In genomic region chr14:50997088-50997487, GRCm38 (mm10) we compare ENCODE assay signal across 18 mouse cellular contexts. TPM values are rescaled to one million over a fixed set of nuclear protein-coding genes. Genes with fewer than 3 reads are reported as not detected.
DNase-seq lines count a peak whose midpoint lies in the region; ATAC-seq and TF ChIP-seq lines count a peak whose summit lies in the region.
"Had no signal": no experiment of that assay in that cellular context is flagged by ENCODE, and none has a peak within 500 bp of the region (broad histone marks: within the 10 kb centered on the region; RNA-seq: fewer than 3 reads in every experiment).

No protein-coding gene starts in this region.

- H3K27ac ChIP-seq in heart, embryonic 16.5 days (ENCODE audit: low read length), result peak overlapping the region; percentile 72
- H3K27ac ChIP-seq in lung, embryonic 14.5 days (ENCODE audit: low read depth), result no peak overlapping the region
- H3K27ac ChIP-seq in bone marrow macrophage, adult 2 months (ENCODE audit: insufficient read depth, low read depth, low read length), result peak overlapping the region; percentile 83
- H3K27ac ChIP-seq in macrophage, result peak overlapping the region; percentile 69
- H3K27ac ChIP-seq: embryonic facial prominence, embryonic 12.5 days; forebrain, embryonic 10.5 days had no signal

- DNase-seq in heart, postnatal 36 days, result no peak
- DNase-seq in lung, embryonic 14.5 days, result peak; percentile 23
- no peak for DNase-seq in lung, adult 18-20 months
- DNase-seq in cerebellum, adult 9-11 months, result no peak
- no peak for DNase-seq in urinary bladder, postnatal 25 days (ENCODE audit: low spot score)
- DNase-seq: cerebellum, postnatal 10 days; kidney, postnatal 36 days; thymus, postnatal 4 days had no signal

- 0 out of 2 replicates have a peak, but pooled peaks cover 2% of the 10 kb centered on the region for H3K4me1 ChIP-seq in heart, embryonic 16.5 days (ENCODE audit: control insufficient read depth, insufficient read depth, low read length)
- H3K4me1 ChIP-seq in lung, embryonic 14.5 days (ENCODE audit: insufficient read depth), result no peaks in the 10 kb centered on the region
- H3K4me1 ChIP-seq in bone marrow macrophage, adult 2 months (ENCODE audit: control insufficient read depth, insufficient read depth, low read length), result peaks cover 15% of the 10 kb centered on the region
- H3K4me1 ChIP-seq: embryonic facial prominence, embryonic 12.5 days had no signal

- H3K4me2 ChIP-seq in heart, embryonic 16.5 days (ENCODE audit: low read depth, low read length), result no peak overlapping the region
- H3K4me2 ChIP-seq in lung, embryonic 14.5 days, result no peak overlapping the region
- H3K4me2 ChIP-seq: embryonic facial prominence, embryonic 12.5 days had no signal

- intact Hi-C loops in heart, postnatal 36 days (cut with DNase I), result no loop called here

- H3K4me3 ChIP-seq in heart, embryonic 16.5 days (ENCODE audit: low read length), result no peak overlapping the region
- H3K4me3 ChIP-seq in lung, embryonic 14.5 days (ENCODE audit: low read depth, low read length), result no peak overlapping the region
- H3K4me3 ChIP-seq in bone marrow macrophage, adult 2 months (ENCODE audit: insufficient read depth, low read length), result no peak overlapping the region
- no peak overlapping the region for H3K4me3 ChIP-seq in macrophage (ENCODE audit: inconsistent target)
- H3K4me3 ChIP-seq: embryonic facial prominence, embryonic 12.5 days; forebrain, embryonic 10.5 days had no signal

- H3K27me3 ChIP-seq in heart, embryonic 16.5 days (ENCODE audit: control insufficient read depth, insufficient read depth, low read length), result no peaks in the 10 kb centered on the region
- no peaks in the 10 kb centered on the region for H3K27me3 ChIP-seq in lung, embryonic 14.5 days (ENCODE audit: insufficient read depth, low read length)
- H3K27me3 ChIP-seq: embryonic facial prominence, embryonic 12.5 days had no signal

- TF ChIP-seq CTCF in lung, embryonic 14.5 days (IDR thresholded peaks at IDR 0.05; ENCODE audit: low read depth), result no peak
- no peak for TF ChIP-seq CTCF in bone marrow macrophage, adult 2 months (IDR thresholded peaks at IDR 0.05; ENCODE audit: low read depth, low read length)

- no peaks in the 10 kb centered on the region for H3K36me3 ChIP-seq in heart, embryonic 16.5 days (ENCODE audit: control insufficient read depth, insufficient read depth)
- H3K36me3 ChIP-seq in lung, embryonic 14.5 days (ENCODE audit: insufficient read depth), result no peaks in the 10 kb centered on the region
- no peaks in the 10 kb centered on the region for H3K36me3 ChIP-seq in macrophage (ENCODE audit: inconsistent target)
- H3K36me3 ChIP-seq: embryonic facial prominence, embryonic 12.5 days; forebrain, embryonic 10.5 days had no signal

- H3K9ac ChIP-seq in heart, embryonic 16.5 days (ENCODE audit: low read length), result no peak overlapping the region
- H3K9ac ChIP-seq in lung, embryonic 14.5 days, result no peak overlapping the region
- H3K9ac ChIP-seq: embryonic facial prominence, embryonic 12.5 days had no signal

- 52% methylated on average over 3 of the region's 3 CpGs for WGBS in heart, embryonic 16.5 days
- WGBS in lung, embryonic 14.5 days, result 67% methylated on average over 3 of the region's 3 CpGs
- WGBS in macrophage (ENCODE audit: missing documents), result 2% methylated on average over 3 of the region's 3 CpGs

- no peaks in the 10 kb centered on the region for H3K79me2 ChIP-seq in macrophage (ENCODE audit: inconsistent target)

- no peak; the same call in 1 of the 2 replicates for ATAC-seq in heart, embryonic 16.5 days (replicated peaks; ENCODE audit: extremely low read depth, insufficient read depth, low FRiP score)
- no peak for ATAC-seq in lung, embryonic 14.5 days (ENCODE audit: insufficient read depth)
- ATAC-seq: midbrain, embryonic 16.5 days had no signal

- no peaks in the 10 kb centered on the region for H3K9me3 ChIP-seq in heart, embryonic 16.5 days (replicated peaks; ENCODE audit: control insufficient read depth, low read length)
- no peaks in the 10 kb centered on the region for H3K9me3 ChIP-seq in lung, embryonic 14.5 days (ENCODE audit: low read depth, low read length)
- H3K9me3 ChIP-seq: embryonic facial prominence, embryonic 12.5 days; forebrain, embryonic 10.5 days had no signal

- TF ChIP-seq POLR2A in bone marrow macrophage, adult 2 months (IDR thresholded peaks at IDR 0.05; ENCODE audit: borderline replicate concordance, low read depth, low read length), result no peak

RNA-seq across cellular contexts. Expression of gene Rnase10, which starts 10.5 kb away (rescaled TPM):
- polyA plus RNA-seq in heart, embryonic 16.5 days (2015; fragmentation: Nextera tagmentation; extraction: Ambion mirVana), result 0.21 and 0.37 TPM in 2 replicates
- total RNA-seq in heart, postnatal 36 days (2021), result under 1 TPM; 0.22 to 0.25 TPM
- 0.45 TPM in 1 of 2 replicates, not detected in the other for polyA plus RNA-seq in lung, embryonic 14.5 days (2014; fragmentation: Nextera tagmentation; extraction: Ambion mirVana)
- not detected in 2 replicates for polyA plus RNA-seq in bone marrow macrophage, adult 2 months (2012; ENCODE audit: insufficient read depth, insufficient read length, missing spikeins)
- total RNA-seq in macrophage (2018; cell fraction: chromatin; rRNA removed), result under 1 TPM in 2 of 26 experiments, not detected in 24; 0.44 to 0.51 TPM
- total RNA-seq in macrophage (2018; cell fraction: cytosol; rRNA removed), result under 1 TPM in 10 of 26 experiments, not detected in 16; 0.08 to 0.50 (median 0.17) TPM
- 1 to 10 TPM in 1 of 26 experiments, under 1 TPM in 6, not detected in 19; 0.55 to 1.3 (median 0.83) TPM for total RNA-seq in macrophage (2018; cell fraction: nucleus; rRNA removed)
- polyA plus RNA-seq in macrophage (2018), result not detected in 3 replicates
- polyA plus RNA-seq: embryonic facial prominence, embryonic 12.5 days; forebrain, embryonic 10.5 days; midbrain, embryonic 16.5 days; stomach, embryonic 14.5 days had no signal

RNA-seq across cellular contexts. Expression of gene Pnp2, which starts 41.3 kb away (rescaled TPM):
- polyA plus RNA-seq in heart, embryonic 16.5 days (2015; fragmentation: Nextera tagmentation; extraction: Ambion mirVana), result 0.31 and 0.43 TPM in 2 replicates
- total RNA-seq in heart, postnatal 36 days (2021), result under 1 TPM; 0.22 to 0.65 TPM
- polyA plus RNA-seq in lung, embryonic 14.5 days (2014; fragmentation: Nextera tagmentation; extraction: Ambion mirVana), result 0.42 and 0.76 TPM in 2 replicates
- 1.7 and 4.5 TPM in 2 replicates for polyA plus RNA-seq in bone marrow macrophage, adult 2 months (2012; ENCODE audit: insufficient read depth, insufficient read length, missing spikeins)
- 10 to 100 TPM in 4 of 26 experiments, 1 to 10 TPM in 18, under 1 TPM in 1, not detected in 3; 0.82 to 12.5 (median 4.5) TPM for total RNA-seq in macrophage (2018; cell fraction: chromatin; rRNA removed)
- 10 to 100 TPM in 1 of 26 experiments, 1 to 10 TPM in 14, under 1 TPM in 11; 0.36 to 11.4 (median 4.0) TPM for total RNA-seq in macrophage (2018; cell fraction: cytosol; rRNA removed)
- 10 to 100 TPM in 7 of 26 experiments, 1 to 10 TPM in 18, not detected in 1; 1.2 to 14.2 (median 4.2) TPM for total RNA-seq in macrophage (2018; cell fraction: nucleus; rRNA removed)
- polyA plus RNA-seq in macrophage (2018), result 0.75 to 1.5 TPM (median 1.2 TPM) in 3 replicates
- polyA plus RNA-seq: stomach, embryonic 14.5 days had no signal

RNA-seq across cellular contexts. Expression of gene Rnase9, which starts 44.6 kb away (rescaled TPM):
- not detected in 2 replicates for polyA plus RNA-seq in heart, embryonic 16.5 days (2015; fragmentation: Nextera tagmentation; extraction: Ambion mirVana)
- total RNA-seq in heart, postnatal 36 days (2021), result not detected
- polyA plus RNA-seq in lung, embryonic 14.5 days (2014; fragmentation: Nextera tagmentation; extraction: Ambion mirVana), result not detected in 2 replicates
- not detected in 2 replicates for polyA plus RNA-seq in bone marrow macrophage, adult 2 months (2012; ENCODE audit: insufficient read depth, insufficient read length, missing spikeins)
- total RNA-seq in macrophage (2018; cell fraction: chromatin; rRNA removed), result not detected
- total RNA-seq in macrophage (2018; cell fraction: cytosol; rRNA removed), result not detected
- total RNA-seq in macrophage (2018; cell fraction: nucleus; rRNA removed), result not detected
- not detected in 3 replicates for polyA plus RNA-seq in macrophage (2018)
- total RNA-seq: left cerebral cortex, postnatal 25 days had no signal
- polyA plus RNA-seq: embryonic facial prominence, embryonic 12.5 days; forebrain, embryonic 10.5 days; liver, embryonic 16.5 days; midbrain, embryonic 16.5 days; neural tube, embryonic 14.5 days; stomach, embryonic 14.5 days had no signal

RNA-seq across cellular contexts. Expression of gene Gm49342, which starts 52.8 kb away (rescaled TPM):
- polyA plus RNA-seq in heart, embryonic 16.5 days (2015; fragmentation: Nextera tagmentation; extraction: Ambion mirVana), result not detected in 2 replicates
- 10 to 100 TPM; 10.1 to 10.6 TPM for total RNA-seq in heart, postnatal 36 days (2021)
- not detected in 2 replicates for polyA plus RNA-seq in lung, embryonic 14.5 days (2014; fragmentation: Nextera tagmentation; extraction: Ambion mirVana)
- polyA plus RNA-seq in bone marrow macrophage, adult 2 months (2012; ENCODE audit: insufficient read depth, insufficient read length, missing spikeins), result 7.7 and 45.7 TPM in 2 replicates
- total RNA-seq in macrophage (2018; cell fraction: chromatin; rRNA removed), result 100 to 1,000 TPM in 4 of 26 experiments, 10 to 100 TPM in 21, 1 to 10 TPM in 1; 9.3 to 149 (median 66.7) TPM
- total RNA-seq in macrophage (2018; cell fraction: cytosol; rRNA removed), result 100 to 1,000 TPM; 115 to 754 (median 414) TPM
- 100 to 1,000 TPM in 8 of 26 experiments, 10 to 100 TPM in 13, 1 to 10 TPM in 1, not detected in 4; 5.0 to 237 (median 44.2) TPM for total RNA-seq in macrophage (2018; cell fraction: nucleus; rRNA removed)
- 224 to 377 TPM (median 317 TPM) in 3 replicates for polyA plus RNA-seq in macrophage (2018)
- polyA plus RNA-seq: embryonic facial prominence, embryonic 12.5 days; forebrain, embryonic 10.5 days; liver, embryonic 16.5 days; midbrain, embryonic 16.5 days; neural tube, embryonic 14.5 days; stomach, embryonic 14.5 days had no signal

RNA-seq across cellular contexts. Expression of gene Rnase11, which starts 52.9 kb away (rescaled TPM):
- not detected in 2 replicates for polyA plus RNA-seq in heart, embryonic 16.5 days (2015; fragmentation: Nextera tagmentation; extraction: Ambion mirVana)
- not detected for total RNA-seq in heart, postnatal 36 days (2021)
- not detected in 2 replicates for polyA plus RNA-seq in lung, embryonic 14.5 days (2014; fragmentation: Nextera tagmentation; extraction: Ambion mirVana)
- not detected in 2 replicates for polyA plus RNA-seq in bone marrow macrophage, adult 2 months (2012; ENCODE audit: insufficient read depth, insufficient read length, missing spikeins)
- total RNA-seq in macrophage (2018; cell fraction: chromatin; rRNA removed), result not detected
- not detected for total RNA-seq in macrophage (2018; cell fraction: cytosol; rRNA removed)
- not detected for total RNA-seq in macrophage (2018; cell fraction: nucleus; rRNA removed)
- polyA plus RNA-seq in macrophage (2018), result not detected in 3 replicates
- total RNA-seq: left cerebral cortex, postnatal 25 days had no signal
- polyA plus RNA-seq: embryonic facial prominence, embryonic 12.5 days; forebrain, embryonic 10.5 days; liver, embryonic 16.5 days; midbrain, embryonic 16.5 days; neural tube, embryonic 14.5 days; stomach, embryonic 14.5 days had no signal
